Mouse (Mus musculus) midbrain, embryonic 14.5 days (tissue): Measurements from ENCODE around the gene Steap4. TPM values are rescaled to one million over a fixed set of nuclear protein-coding genes. Genes with fewer than 3 reads are reported as not detected.
"Not testable (repeated sequence)": the region's sequence is repeated elsewhere in the genome, so short reads cannot be mapped to it uniquely, and the experiment has no call there.

Source experiments
- ATAC-seq: fragments of 200-750 bp; cut with Nextera tagmentation; 2 replicates; pipeline ENCODE4 v1.8.0; 2017; ENCODE audit warnings: moderate number of reproducible peaks, moderate library complexity; ENCODE audit not compliant: low FRiP score, low TSS enrichment
- DNase-seq: peaks from one replicate; pipeline ENCODE4 v3.0.0-alpha.2; 2015
- H3K27ac ChIP-seq: fragments of 300-500 bp; sonication (generic); replicated peaks from 2 replicates; pipeline ENCODE4 v1.5.1; 2014; ENCODE audit warnings: mild to moderate bottlenecking, low read depth, low read length, moderate library complexity
- H3K27me3 ChIP-seq: fragments of 300-500 bp; sonication (generic); 2 replicates; pipeline ENCODE4 v1.6.1; 2014; ENCODE audit warnings: low read length, control low read depth, mixed read lengths; ENCODE audit not compliant: control insufficient read depth, insufficient read depth
- H3K36me3 ChIP-seq: fragments of 300-500 bp; sonication (generic); 2 replicates; pipeline ENCODE4 v1.6.1; 2014; ENCODE audit warnings: low read length, control low read depth; ENCODE audit not compliant: control insufficient read depth, insufficient read depth
- H3K4me1 ChIP-seq: fragments of 300-500 bp; sonication (generic); 2 replicates; pipeline ENCODE4 v1.6.1; 2014; ENCODE audit warnings: mild to moderate bottlenecking, antibody characterized with exemption, low read length, control low read depth; ENCODE audit not compliant: control insufficient read depth, insufficient read depth
- H3K4me2 ChIP-seq: fragments of 300-500 bp; sonication (generic); 2 replicates; pipeline ENCODE4 v1.6.1; 2014; ENCODE audit warnings: mild to moderate bottlenecking, low read length, moderate library complexity
- H3K4me3 ChIP-seq: fragments of 300-500 bp; sonication (generic); replicated peaks from 2 replicates; pipeline ENCODE4 v1.5.1; 2014; ENCODE audit warnings: low read depth, low read length
- H3K9ac ChIP-seq: fragments of 300-500 bp; sonication (generic); replicated peaks from 2 replicates; pipeline ENCODE4 v1.6.1; 2014; ENCODE audit warnings: mild to moderate bottlenecking, low read length, moderate library complexity
- H3K9me3 ChIP-seq: fragments of 300-500 bp; sonication (generic); 2 replicates; pipeline ENCODE4 v1.6.1; 2016; ENCODE audit warnings: low read length, control low read depth, mixed read lengths; ENCODE audit not compliant: control insufficient read depth
- WGBS: fragments of 180-500 bp; shearing (Covaris S2); extraction: QIAGEN DNeasy Blood & Tissue Kit; methylation state at CpG from one replicate; pipeline ENCODE4 v1.1.7; 2014; 5-methylcytosine and 5-hydroxymethylcytosine counted together
- polyA plus RNA-seq: library from polyadenylated mRNA; unstranded; fragments of >200 nt; fragmentation: Nextera tagmentation; extraction: Ambion mirVana; gene quantifications from 2 replicates; pipeline ENCODE4 v1.2.1, GENCODE M21; 2014

The Steap4 gene
- polyA plus RNA-seq, 1 experiment from 2014 or later, result not detected

DNA sequence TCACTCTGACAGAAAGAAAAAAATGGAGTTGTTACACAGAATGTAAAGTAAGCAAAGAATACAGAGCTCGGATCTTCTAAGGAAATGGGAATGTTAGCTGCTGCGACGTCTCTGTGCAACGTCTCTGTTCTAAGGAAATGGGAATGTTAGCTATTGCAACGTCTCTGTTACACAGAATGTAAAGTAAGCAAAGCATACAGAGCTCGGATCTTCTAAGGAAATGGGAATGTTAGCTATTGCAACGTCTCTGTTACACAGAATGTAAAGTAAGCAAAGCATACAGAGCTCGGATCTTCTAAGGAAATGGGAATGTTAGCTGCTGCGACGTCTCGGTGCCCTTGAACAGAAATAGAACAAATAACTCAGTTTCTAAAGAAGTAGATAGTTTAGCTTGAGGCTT, 26.8 kb upstream of the Steap4 start:
- H3K27ac ChIP-seq, DNase-seq, H3K4me2 ChIP-seq, H3K4me1 ChIP-seq, H3K4me3 ChIP-seq, H3K36me3 ChIP-seq, H3K9me3 ChIP-seq, H3K27me3 ChIP-seq, ATAC-seq, H3K9ac ChIP-seq: not testable (repeated sequence)
- WGBS, result 77% methylated on average over 11 of the region's 11 CpGs

DNA sequence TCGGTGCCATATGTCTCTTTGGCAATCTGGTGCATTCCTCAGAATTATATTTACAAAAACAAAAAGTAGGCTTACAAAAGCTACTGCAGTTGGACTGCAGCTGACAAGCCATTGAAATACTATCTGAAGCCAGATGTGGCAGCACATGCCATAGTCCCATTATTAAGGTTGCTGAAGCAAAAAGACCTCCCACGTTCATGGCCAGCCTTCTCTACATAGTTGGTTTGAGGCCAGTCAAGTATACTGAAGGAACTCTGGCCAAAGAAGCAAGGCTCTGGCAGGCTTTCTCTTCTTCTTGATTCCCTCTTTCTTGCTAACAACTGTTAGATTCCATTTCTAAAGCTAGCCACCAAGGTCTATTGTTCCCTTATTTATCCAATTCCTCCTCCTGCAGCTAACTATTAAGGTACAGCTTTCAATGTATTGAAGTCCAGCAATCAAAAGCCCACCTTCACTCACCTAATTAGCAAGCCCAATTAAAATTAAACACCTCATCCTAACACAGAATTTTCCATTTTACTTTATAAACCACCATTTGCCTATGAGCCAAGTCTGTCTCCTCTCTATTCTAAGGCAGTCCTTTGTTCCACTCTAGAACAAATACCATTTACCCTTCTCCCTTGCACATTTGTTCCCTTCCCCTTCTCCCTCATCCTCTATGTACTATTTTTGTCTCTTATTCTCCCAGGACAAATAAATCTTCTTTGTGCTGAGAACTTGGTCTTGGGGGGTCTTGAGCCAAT, 26.2 kb upstream of the Steap4 start:
- H3K4me1 ChIP-seq, result no peaks in the 10 kb centered on the region
- no peak overlapping the region for H3K9ac ChIP-seq
- H3K4me2 ChIP-seq, result no peak overlapping the region
- 66% methylated on average over 2 of the region's 2 CpGs for WGBS
- ATAC-seq, result no peak
- no peaks in the 10 kb centered on the region for H3K36me3 ChIP-seq
- no peak overlapping the region for H3K27ac ChIP-seq
- no peak overlapping the region for H3K4me3 ChIP-seq
- H3K9me3 ChIP-seq, result no peaks in the 10 kb centered on the region
- no peaks in the 10 kb centered on the region for H3K27me3 ChIP-seq
- DNase-seq, result no peak

GRCm38 (mm10) chr5:7954838-7955237, 5.4 kb upstream of the Steap4 start:
- Histone ChIP-seq H3K4me3 (no peak overlapping the region), H3K4me1 (0 out of 2 replicates have a peak, but pooled peaks cover under 1% of the 10 kb centered on the region), H3K36me3 (no peaks in the 10 kb centered on the region), H3K27me3 (no peaks in the 10 kb centered on the region), H3K9me3 (no peaks in the 10 kb centered on the region), H3K27ac (no peak overlapping the region), H3K9ac (no peak overlapping the region), H3K4me2 (no peak overlapping the region)
- WGBS, result 89% methylated on average over 2 of the region's 2 CpGs
- DNase-seq (no peak), ATAC-seq (no peak)

DNA sequence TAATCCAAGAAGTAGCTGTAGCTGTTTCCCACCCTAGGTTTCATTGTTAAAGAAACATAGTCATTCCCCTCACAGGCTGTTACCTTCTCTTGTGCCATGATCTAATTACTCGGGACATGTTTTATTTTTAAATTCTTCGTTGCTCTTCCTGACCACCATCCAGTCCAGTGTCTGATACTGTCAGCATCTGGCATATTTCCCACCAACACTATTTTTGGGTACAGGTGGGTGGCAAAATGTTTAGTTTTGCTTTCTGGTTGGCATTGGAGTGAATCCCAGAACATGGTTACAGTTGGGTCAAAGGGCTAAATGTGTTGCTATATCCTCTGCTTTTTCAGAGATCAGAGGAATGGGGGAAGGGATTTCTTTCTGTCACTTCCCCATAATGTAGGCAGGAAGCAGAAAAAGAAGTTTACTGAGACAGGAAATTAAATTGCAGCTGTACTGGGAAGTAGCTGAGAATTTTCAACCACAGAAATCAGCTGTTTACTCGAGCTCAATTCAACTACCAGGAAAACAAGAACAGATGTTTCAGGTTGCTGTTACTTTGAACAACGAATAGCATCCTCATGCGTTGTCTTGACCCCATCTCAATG, 4.8 kb upstream of the Steap4 start:
- 79% methylated on average over 5 of the region's 5 CpGs for WGBS
- Histone ChIP-seq H3K27me3 (no peaks in the 10 kb centered on the region), H3K36me3 (no peaks in the 10 kb centered on the region), H3K4me1 (0 out of 2 replicates have a peak, but pooled peaks cover 6% of the 10 kb centered on the region), H3K4me2 (no peak overlapping the region), H3K9ac (no peak overlapping the region), H3K4me3 (no peak overlapping the region), H3K27ac (no peak overlapping the region), H3K9me3 (no peaks in the 10 kb centered on the region)
- no peak for DNase-seq
- no peak for ATAC-seq

GRCm38 (mm10) chr5:7958061-7958460, 2.2 kb upstream of the Steap4 start:
- no peak for DNase-seq
- Histone ChIP-seq H3K4me1 (0 out of 2 replicates have a peak, but pooled peaks cover 6% of the 10 kb centered on the region), H3K4me3 (no peak overlapping the region), H3K27me3 (no peaks in the 10 kb centered on the region), H3K4me2 (no peak overlapping the region), H3K27ac (no peak overlapping the region), H3K9ac (no peak overlapping the region), H3K36me3 (no peaks in the 10 kb centered on the region), H3K9me3 (no peaks in the 10 kb centered on the region)
- WGBS, result 91% methylated on average over 4 of the region's 4 CpGs
- ATAC-seq, result no peak

GRCm38 (mm10) chr5:7959286-7959685, 971 bp upstream of the Steap4 start:
- DNase-seq (no peak), ATAC-seq (no peak)
- no peaks in the 10 kb centered on the region for H3K9me3 ChIP-seq
- H3K27me3 ChIP-seq, result no peaks in the 10 kb centered on the region
- no peak overlapping the region for H3K9ac ChIP-seq
- no peaks in the 10 kb centered on the region for H3K36me3 ChIP-seq
- no peak overlapping the region for H3K27ac ChIP-seq
- 86% methylated on average over 6 of the region's 6 CpGs for WGBS
- H3K4me2 ChIP-seq, result no peak overlapping the region
- no peak overlapping the region for H3K4me3 ChIP-seq
- 0 out of 2 replicates have a peak, but pooled peaks cover 6% of the 10 kb centered on the region for H3K4me1 ChIP-seq

- DNase-seq (no peak), ATAC-seq (no peak)
- Histone ChIP-seq H3K4me2 (no peak overlapping the region), H3K36me3 (no peaks in the 10 kb centered on the region), H3K27me3 (no peaks in the 10 kb centered on the region), H3K27ac (no peak overlapping the region), H3K4me3 (no peak overlapping the region), H3K4me1 (0 out of 2 replicates have a peak, but pooled peaks cover 6% of the 10 kb centered on the region), H3K9me3 (no peaks in the 10 kb centered on the region), H3K9ac (no peak overlapping the region)
- WGBS, result 85% methylated on average over 7 of the region's 7 CpGs
Measured at GRCm38 (mm10) chr5:7961113-7961512, 856 bp downstream of the Steap4 start.

GRCm38 (mm10) chr5:7965281-7965680, 5.0 kb downstream of the Steap4 start:
- WGBS, result 36% methylated on average over 3 of the region's 3 CpGs
- H3K36me3 ChIP-seq, result no peaks in the 10 kb centered on the region
- H3K4me2 ChIP-seq, result no peak overlapping the region
- no peak overlapping the region for H3K4me3 ChIP-seq
- peak; percentile 78 for DNase-seq
- no peaks in the 10 kb centered on the region for H3K27me3 ChIP-seq
- H3K9me3 ChIP-seq, result no peaks in the 10 kb centered on the region
- ATAC-seq, result no peak
- H3K4me1 ChIP-seq, result 0 out of 2 replicates have a peak, but pooled peaks cover under 1% of the 10 kb centered on the region
- H3K9ac ChIP-seq, result no peak overlapping the region
- no peak overlapping the region for H3K27ac ChIP-seq

DNA sequence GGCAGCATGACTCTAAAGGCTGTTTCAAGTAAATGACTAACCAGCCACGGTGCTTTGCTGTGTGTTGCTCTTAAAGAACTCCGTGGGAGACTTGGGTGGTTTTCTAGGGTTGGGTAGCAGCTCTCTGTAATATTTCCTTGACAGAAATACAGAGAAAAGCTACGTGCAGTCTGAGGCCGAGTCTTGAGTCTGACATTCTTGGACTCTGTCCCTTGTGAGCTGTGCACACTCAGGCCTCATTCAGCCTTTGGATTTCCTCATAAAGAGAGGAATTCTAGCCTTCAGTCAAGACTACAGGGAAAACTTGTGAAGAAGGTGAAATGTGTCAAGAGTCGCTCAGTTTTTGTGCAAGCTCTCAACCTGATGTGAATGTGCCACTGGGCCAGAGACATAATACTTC, 7.9 kb downstream of the Steap4 start:
- Histone ChIP-seq H3K27ac (no peak overlapping the region), H3K4me2 (no peak overlapping the region), H3K36me3 (no peaks in the 10 kb centered on the region), H3K4me1 (no peaks in the 10 kb centered on the region), H3K4me3 (no peak overlapping the region), H3K9ac (no peak overlapping the region), H3K9me3 (no peaks in the 10 kb centered on the region), H3K27me3 (no peaks in the 10 kb centered on the region)
- ATAC-seq (no peak), DNase-seq (no peak)
- 85% methylated on average over 5 of the region's 5 CpGs for WGBS
